Mouse (Mus musculus) liver, adult 2 months (tissue): ENCODE results near the gene Slc9a5.

Experiments used
- CTCF ChIP-seq: fragments of 200-500 bp; IDR thresholded peaks from 2 replicates; pipeline ENCODE4 v1.5.1; 2011; ENCODE audit warnings: low read depth, low read length, control low read depth
- POLR2A ChIP-seq: fragments of 200-500 bp; IDR thresholded peaks from 2 replicates; pipeline ENCODE4 v1.6.1; 2011; ENCODE audit warnings: low read length, control low read depth; ENCODE audit not compliant: insufficient read depth; ENCODE audit errors: extremely low read depth

GRCm38 (mm10) chr8:105313622-105314402 lies 34.8 kb upstream of the Slc9a5 start:
- TF ChIP-seq CTCF = no peak
- no peak for TF ChIP-seq POLR2A
